Mouse (Mus musculus): Measurements from ENCODE around the gene Heatr5b. TPM values are rescaled to one million over a fixed set of nuclear protein-coding genes. Genes with fewer than 3 reads are reported as not detected.
"Not testable (repeated sequence)": the region's sequence is repeated elsewhere in the genome, so short reads cannot be mapped to it uniquely, and the experiment has no call there.

Gene Heatr5b
- 10 to 100 TPM; 11.1 to 21.3 TPM for polyA plus RNA-seq (2017; shearing (Covaris generic))

GRCm38 (mm10) chr17:78834856-78835835 lies at the start of gene Heatr5b, which contains the start of gene Gpatch11:
Heatr5b (minus strand) TSS chr17:78835364.
Gpatch11 (plus strand) TSS chr17:78835567.
- ATAC-seq, result peak; percentile 91

- no peak for ATAC-seq
Observed at GRCm38 (mm10) chr17:78883291-78883690, 48.1 kb upstream of the Heatr5b start.

- peak; percentile 88 for ATAC-seq
Observed at GRCm38 (mm10) chr17:78882401-78883112, 47.4 kb upstream of the Heatr5b start, which contains the start of gene Eif2ak2. Eif2ak2 (minus strand) TSS chr17:78882573.

GRCm38 (mm10) chr17:78881878-78882304 lies 46.7 kb upstream of the Heatr5b start:
- peak; percentile 68 for ATAC-seq

- ATAC-seq, result peak; percentile 57
Observed at GRCm38 (mm10) chr17:78873886-78874285, 38.7 kb upstream of the Heatr5b start.

GRCm38 (mm10) chr17:78856243-78856642 lies 21.1 kb upstream of the Heatr5b start:
- ATAC-seq, result no peak

- no peak for ATAC-seq
Observed at GRCm38 (mm10) chr17:78842271-78842928, 7.2 kb upstream of the Heatr5b start.

- no peak for ATAC-seq
Observed at GRCm38 (mm10) chr17:78836056-78836455, 892 bp upstream of the Heatr5b start.

GRCm38 (mm10) chr17:78824346-78824745 lies 10.8 kb downstream of the Heatr5b start:
- ATAC-seq, result no peak

- no peak for ATAC-seq
Observed at GRCm38 (mm10) chr17:78809582-78809981, 25.6 kb downstream of the Heatr5b start.

GRCm38 (mm10) chr17:78809019-78809418 lies 26.1 kb downstream of the Heatr5b start:
- peak; percentile 76 for ATAC-seq

- no peak for ATAC-seq
Observed at GRCm38 (mm10) chr17:78797222-78797621, 37.9 kb downstream of the Heatr5b start.

GRCm38 (mm10) chr17:78794390-78794789 lies 40.8 kb downstream of the Heatr5b start:
- no peak for ATAC-seq

GRCm38 (mm10) chr17:78792122-78792521 lies 43.0 kb downstream of the Heatr5b start:
- no peak for ATAC-seq

GRCm38 (mm10) chr17:78791690-78792070 lies 43.5 kb downstream of the Heatr5b start:
- no peak for ATAC-seq

- ATAC-seq, result no peak
Observed at GRCm38 (mm10) chr17:78791068-78791689, 44.0 kb downstream of the Heatr5b start.

GRCm38 (mm10) chr17:78788273-78788672 lies 46.9 kb downstream of the Heatr5b start:
- not testable (repeated sequence) for ATAC-seq

- peak; percentile 73 for ATAC-seq
Observed at GRCm38 (mm10) chr17:78778765-78779164, 56.4 kb downstream of the Heatr5b start.

- no peak for ATAC-seq
Observed at GRCm38 (mm10) chr17:78772317-78772716, 62.8 kb downstream of the Heatr5b start.

- ATAC-seq, result no peak
Observed at GRCm38 (mm10) chr17:78770932-78771331, 64.2 kb downstream of the Heatr5b start.

- no peak for ATAC-seq
Observed at GRCm38 (mm10) chr17:78769341-78769740, 65.8 kb downstream of the Heatr5b start.

GRCm38 (mm10) chr17:78768937-78769336 lies 66.2 kb downstream of the Heatr5b start:
- no peak for ATAC-seq
